Mouse (Mus musculus) mesoderm, embryonic 11.5 days (tissue): ENCODE results near the gene Gm10570.

Experiments used
- DNase-seq: peaks from one replicate; pipeline ENCODE4 v3.0.0-alpha.2; 2012; ENCODE audit warnings: low read depth, low spot score

Gene Gm10570

GRCm38 (mm10) chr4:130273698-130274345 lies 34.7 kb downstream of the Gm10570 start:
- no peak for DNase-seq

GRCm38 (mm10) chr4:130270611-130271347 lies 37.7 kb downstream of the Gm10570 start:
- DNase-seq: no peak

GRCm38 (mm10) chr4:130270089-130270488 lies 38.4 kb downstream of the Gm10570 start:
- no peak for DNase-seq

- DNase-seq: no peak
Observed at GRCm38 (mm10) chr4:130268736-130269135, 39.7 kb downstream of the Gm10570 start.

- DNase-seq: no peak
Observed at GRCm38 (mm10) chr4:130267069-130267468, 41.4 kb downstream of the Gm10570 start.

- DNase-seq: peak; percentile 30
Observed at GRCm38 (mm10) chr4:130266601-130267000, 41.9 kb downstream of the Gm10570 start.

GRCm38 (mm10) chr4:130264698-130265349 lies 43.6 kb downstream of the Gm10570 start:
- DNase-seq: peak; percentile 70

- no peak for DNase-seq
Observed at GRCm38 (mm10) chr4:130264131-130264530, 44.3 kb downstream of the Gm10570 start.

- no peak for DNase-seq
Observed at GRCm38 (mm10) chr4:130260406-130260805, 48.1 kb downstream of the Gm10570 start.
